Mouse (Mus musculus) myocyte (in vitro differentiated cells): Measurements from ENCODE around the gene Ttl. TPM values are rescaled to one million over a fixed set of nuclear protein-coding genes. Genes with fewer than 3 reads are reported as not detected.

Experiments used
- H3K27me3 ChIP-seq: one replicate; pipeline ENCODE4 v1.6.1; 2011; ENCODE audit not compliant: control insufficient read depth, insufficient read depth, insufficient read length
- H3K36me3 ChIP-seq: one replicate; pipeline ENCODE4 v1.6.1; 2011; ENCODE audit not compliant: control insufficient read depth, insufficient read depth
- H3K4me2 ChIP-seq: one replicate; pipeline ENCODE4 v1.6.1; 2011; ENCODE audit warnings: low read depth, control low read depth
- H3K4me3 ChIP-seq: one replicate; pipeline ENCODE4 v1.5.1; 2011; ENCODE audit warnings: mild to moderate bottlenecking, control low read depth, moderate library complexity
- H3K79me2 ChIP-seq: one replicate; pipeline ENCODE4 v1.6.1; 2011; ENCODE audit not compliant: control insufficient read depth, insufficient read depth
- H3ac ChIP-seq: one replicate; pipeline ENCODE4 v1.6.1; 2011; ENCODE audit not compliant: control insufficient read depth, insufficient read length
- CEBPB ChIP-seq: IDR thresholded peaks from 2 replicates; pipeline ENCODE4 v1.6.1; 2011; ENCODE audit warnings: mild to moderate bottlenecking, moderate library complexity; ENCODE audit not compliant: poor library complexity, insufficient read depth, severe bottlenecking
- E2F4 ChIP-seq: IDR thresholded peaks from one replicate; pipeline ENCODE4 v1.6.1; 2011; ENCODE audit warnings: mild to moderate bottlenecking, control low read depth, moderate library complexity; ENCODE audit not compliant: insufficient read depth
- MAX ChIP-seq: IDR thresholded peaks from one replicate; pipeline ENCODE4 v1.6.1; 2011; ENCODE audit warnings: low read depth, mild to moderate bottlenecking, control low read depth
- MYOD1 ChIP-seq, 3 experiments: IDR thresholded peaks; one replicate each; pipeline ENCODE4 v1.6.1; 2011; ENCODE audit warnings: control low read depth in 2 of 3, low read depth in 2 of 3, mild to moderate bottlenecking in 2 of 3, moderate library complexity in 1 of 3; ENCODE audit not compliant: insufficient read length in 2 of 3, control insufficient read depth in 1 of 3
- MYOG ChIP-seq, 3 experiments: IDR thresholded peaks; one replicate each; pipeline ENCODE4 v1.6.1; 2011; ENCODE audit warnings: control low read depth in 2 of 3, low read depth in 2 of 3, mild to moderate bottlenecking in 2 of 3; ENCODE audit not compliant: insufficient read length in 2 of 3, control insufficient read depth in 1 of 3, insufficient read depth in 1 of 3
- POLR2A ChIP-seq: IDR thresholded peaks from one replicate; pipeline ENCODE4 v1.6.1; 2011; ENCODE audit warnings: low read depth, mild to moderate bottlenecking, control low read depth, moderate library complexity; ENCODE audit not compliant: insufficient read length
- POLR2AphosphoS2 ChIP-seq: IDR thresholded peaks from one replicate; pipeline ENCODE4 v1.6.1; 2011; ENCODE audit warnings: low read depth, control low read depth; ENCODE audit not compliant: insufficient read length
- REST ChIP-seq: IDR thresholded peaks from one replicate; pipeline ENCODE4 v1.6.1; 2011; ENCODE audit warnings: mild to moderate bottlenecking, control low read depth, moderate library complexity; ENCODE audit not compliant: insufficient read depth, insufficient read length
- SRF ChIP-seq: IDR thresholded peaks from one replicate; pipeline ENCODE4 v1.6.1; 2011; ENCODE audit warnings: low read depth; ENCODE audit not compliant: control insufficient read depth, insufficient read length
- TCF12 ChIP-seq: IDR thresholded peaks from one replicate; pipeline ENCODE4 v1.6.1; 2011; ENCODE audit warnings: mild to moderate bottlenecking, control low read depth; ENCODE audit not compliant: poor library complexity, insufficient read depth, severe bottlenecking
- TCF3 ChIP-seq: IDR thresholded peaks from one replicate; pipeline ENCODE4 v1.6.1; 2011; ENCODE audit warnings: low read depth, control low read depth; ENCODE audit not compliant: insufficient read length
- USF1 ChIP-seq: IDR thresholded peaks from one replicate; pipeline ENCODE4 v1.6.1; 2011; ENCODE audit warnings: low read depth, mild to moderate bottlenecking, control low read depth, moderate library complexity
- polyA plus RNA-seq: library from polyadenylated mRNA; unstranded; fragments of >200 nt; fragmentation: generic; extraction: Trizol; gene quantifications from one replicate; pipeline ENCODE4 v1.2.1, GENCODE M21; 2012; ENCODE audit warnings: missing spikeins

Ttl gene
- polyA plus RNA-seq, 1 experiment: 9.9 TPM

DNA sequence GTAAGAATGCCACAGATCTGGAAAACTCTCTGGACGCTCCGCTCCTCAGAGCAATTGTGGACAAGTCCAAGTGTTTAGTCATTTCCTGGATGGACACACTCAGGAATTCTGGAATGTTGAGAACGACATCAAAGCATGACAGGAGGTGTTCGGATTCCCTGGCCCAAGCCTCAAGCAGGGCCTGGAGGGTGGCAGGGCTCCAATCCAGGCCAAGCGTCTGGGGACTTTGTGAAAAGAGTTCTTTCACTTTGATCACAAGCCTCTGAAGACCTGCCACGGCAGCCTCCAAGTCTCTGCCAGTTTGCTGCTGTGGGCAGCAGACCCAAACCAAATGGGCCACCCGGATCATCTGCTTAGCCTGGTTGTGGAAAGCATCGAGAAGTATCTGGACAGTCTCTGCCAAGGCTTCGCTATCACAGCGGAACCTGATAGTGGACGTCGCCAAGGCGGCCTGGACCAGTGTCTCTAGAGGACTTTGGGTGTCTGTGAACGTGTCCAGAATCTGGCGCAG lies 27.3 kb upstream of the Ttl start:
- Histone ChIP-seq H3K4me2 (peak overlapping the region; percentile 62), H3K79me2 (no peaks in the 10 kb centered on the region), H3ac (no peak overlapping the region), H3K27me3 (no peaks in the 10 kb centered on the region), H3K36me3 (no peaks in the 10 kb centered on the region), H3K4me3 (no peak overlapping the region)
- no peak for TF ChIP-seq CEBPB
- TF ChIP-seq POLR2A: no peak
- TF ChIP-seq USF1: no peak
- TF ChIP-seq MYOD1 (IDR thresholded peaks at IDR 0.05; ENCODE audit: control insufficient read depth in 1 of 3, insufficient read length in 2 of 3, low read depth in 2 of 3): no peak
- no peak for TF ChIP-seq MAX
- TF ChIP-seq E2F4: no peak
- no peak for TF ChIP-seq SRF
- no peak for TF ChIP-seq POLR2AphosphoS2
- TF ChIP-seq TCF12: no peak
- no peak for TF ChIP-seq MYOG (IDR thresholded peaks at IDR 0.05; ENCODE audit: control insufficient read depth in 1 of 3, insufficient read depth in 1 of 3, insufficient read length in 2 of 3, low read depth in 2 of 3)
- TF ChIP-seq REST: no peak
- no peak for TF ChIP-seq TCF3

DNA sequence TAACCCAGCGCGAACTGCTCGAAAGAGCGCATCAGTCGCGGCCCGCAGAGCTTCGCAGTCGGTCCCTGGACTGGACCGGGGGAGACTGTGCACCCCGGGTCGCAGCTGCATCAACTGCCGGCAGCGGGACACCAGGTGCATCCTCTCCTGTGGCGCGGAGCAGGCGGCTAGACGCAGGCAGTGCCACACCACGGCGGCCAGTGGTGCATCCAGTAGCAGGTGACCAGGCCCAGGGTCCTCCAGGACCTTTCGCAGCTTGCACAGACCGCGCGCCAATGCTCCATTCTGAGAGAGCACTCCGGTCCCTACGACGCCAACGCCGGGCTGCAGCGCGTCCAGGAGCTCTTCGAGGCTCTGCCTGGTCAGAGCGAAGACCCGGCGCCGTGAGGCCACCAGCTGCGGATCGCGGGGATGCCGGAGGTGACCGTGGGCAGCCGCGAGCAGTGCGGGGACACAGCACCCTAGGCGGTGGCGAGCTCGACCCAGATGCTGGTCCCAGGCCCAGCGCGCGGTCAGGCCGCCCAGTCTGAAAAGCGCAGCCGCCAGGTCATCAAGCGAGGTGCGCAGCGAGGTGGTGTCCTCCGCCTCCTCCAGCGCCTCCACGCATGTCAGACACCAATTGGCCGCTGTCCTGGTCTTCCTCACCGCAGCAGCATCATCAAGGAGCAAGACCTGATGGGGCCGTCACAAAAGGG lies 26.7 kb upstream of the Ttl start:
- TF ChIP-seq MYOD1 (IDR thresholded peaks at IDR 0.05; ENCODE audit: control insufficient read depth in 1 of 3, insufficient read length in 2 of 3, low read depth in 2 of 3) (peak in 1 of 3 experiments; percentile 29), POLR2A (no peak), POLR2AphosphoS2 (no peak)
- Histone ChIP-seq H3ac (no peak overlapping the region), H3K4me2 (peak overlapping the region; percentile 62), H3K36me3 (no peaks in the 10 kb centered on the region), H3K4me3 (no peak overlapping the region), H3K79me2 (no peaks in the 10 kb centered on the region), H3K27me3 (no peaks in the 10 kb centered on the region)

DNA sequence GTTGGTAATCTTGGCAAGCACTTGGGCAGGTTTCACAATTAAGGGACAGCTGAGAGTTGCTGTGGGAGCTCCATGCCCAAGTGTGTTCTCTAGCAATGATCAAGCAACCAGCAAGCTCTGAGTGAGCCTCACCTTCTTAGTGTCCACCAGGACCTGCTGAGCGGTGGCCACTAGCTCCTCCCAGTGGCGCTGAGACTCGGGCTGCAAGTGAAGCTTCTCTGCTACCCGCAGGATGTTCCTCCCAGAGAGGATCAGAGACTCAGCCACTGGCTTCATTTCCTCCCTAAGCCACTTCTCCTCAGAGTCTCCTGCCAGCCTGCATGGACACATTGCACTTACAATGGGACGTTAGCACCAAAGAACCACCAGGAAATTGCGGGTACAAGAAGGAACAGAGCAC lies 25.2 kb upstream of the Ttl start:
- no peaks in the 10 kb centered on the region for H3K36me3 ChIP-seq
- H3K4me3 ChIP-seq: no peak overlapping the region
- no peak overlapping the region for H3ac ChIP-seq
- no peaks in the 10 kb centered on the region for H3K79me2 ChIP-seq
- TF ChIP-seq TCF3: no peak
- no peak for TF ChIP-seq USF1
- TF ChIP-seq POLR2AphosphoS2: no peak
- TF ChIP-seq REST: no peak
- H3K4me2 ChIP-seq: no peak overlapping the region
- H3K27me3 ChIP-seq: no peaks in the 10 kb centered on the region

DNA sequence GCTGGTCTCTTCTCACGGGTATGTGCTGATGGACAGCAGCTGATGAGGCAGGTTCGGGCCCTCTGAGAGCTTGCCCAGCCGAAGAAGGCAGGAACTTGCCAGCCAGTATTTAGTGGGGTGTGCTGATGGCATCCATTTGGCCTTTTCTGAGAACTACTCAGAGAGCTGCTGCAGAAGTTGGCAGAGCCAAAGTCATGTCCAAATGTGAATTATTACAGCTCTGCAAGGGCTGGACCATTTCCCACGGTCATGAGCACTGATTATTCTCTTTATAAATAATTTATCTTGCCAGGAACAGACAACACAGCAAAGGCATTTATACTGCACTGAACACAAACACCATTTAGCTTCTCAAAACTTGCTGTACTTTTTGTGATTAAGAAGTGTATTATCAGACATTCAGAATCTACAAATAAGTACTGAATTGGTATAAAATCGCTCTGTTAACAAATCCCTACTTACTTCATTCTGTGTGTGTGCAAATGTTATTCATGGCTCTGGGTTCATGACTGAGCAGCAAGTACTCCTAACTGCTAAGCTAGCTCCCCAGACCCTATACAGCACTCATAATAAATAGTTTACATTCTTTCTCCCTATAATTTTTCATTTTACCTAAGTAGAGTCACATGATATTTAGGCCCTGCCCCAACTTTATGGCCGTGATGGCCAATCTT lies 19.4 kb upstream of the Ttl start:
- TF ChIP-seq SRF: no peak
- TF ChIP-seq MAX: no peak
- TF ChIP-seq REST: no peak
- no peak for TF ChIP-seq TCF3
- no peak for TF ChIP-seq POLR2A
- no peak for TF ChIP-seq TCF12
- no peak for TF ChIP-seq CEBPB
- no peak for TF ChIP-seq MYOD1 (IDR thresholded peaks at IDR 0.05; ENCODE audit: control insufficient read depth in 1 of 3, insufficient read length in 2 of 3, low read depth in 2 of 3)
- no peak for TF ChIP-seq USF1
- TF ChIP-seq E2F4: no peak
- TF ChIP-seq POLR2AphosphoS2: no peak
- no peak for TF ChIP-seq MYOG (IDR thresholded peaks at IDR 0.05; ENCODE audit: control insufficient read depth in 1 of 3, insufficient read depth in 1 of 3, insufficient read length in 2 of 3, low read depth in 2 of 3)
- no peak overlapping the region for H3K4me3 ChIP-seq
- H3K36me3 ChIP-seq: no peaks in the 10 kb centered on the region
- H3ac ChIP-seq: no peak overlapping the region
- H3K79me2 ChIP-seq: no peaks in the 10 kb centered on the region
- no peak overlapping the region for H3K4me2 ChIP-seq
- H3K27me3 ChIP-seq: no peaks in the 10 kb centered on the region

DNA sequence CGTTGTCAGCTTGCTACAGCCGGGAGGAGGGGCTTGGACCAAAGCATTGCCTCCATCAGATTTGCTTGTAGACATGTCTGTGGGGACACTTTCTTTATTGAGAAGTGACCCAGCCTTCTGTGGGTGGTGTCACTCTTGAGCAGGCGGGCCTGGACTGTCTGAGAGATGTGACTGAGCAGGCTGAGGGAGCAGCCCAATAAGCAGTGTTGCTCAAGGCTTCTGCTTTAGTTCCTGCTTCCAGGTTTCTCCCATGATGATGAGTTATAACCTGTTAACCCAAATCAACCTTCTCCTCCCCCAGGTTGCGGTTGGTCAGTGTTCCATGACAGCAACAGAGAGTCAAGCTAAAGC lies 18.9 kb upstream of the Ttl start:
- Histone ChIP-seq H3K4me2 (no peak overlapping the region), H3ac (no peak overlapping the region), H3K4me3 (no peak overlapping the region), H3K79me2 (no peaks in the 10 kb centered on the region), H3K36me3 (no peaks in the 10 kb centered on the region), H3K27me3 (no peaks in the 10 kb centered on the region)
- TF ChIP-seq TCF3: no peak
- TF ChIP-seq MYOD1 (IDR thresholded peaks at IDR 0.05; ENCODE audit: control insufficient read depth in 1 of 3, insufficient read length in 2 of 3, low read depth in 2 of 3): no peak
- TF ChIP-seq SRF: no peak
- no peak for TF ChIP-seq USF1
